Mouse (Mus musculus): ENCODE data around the gene Tmem175. TPM values are rescaled to one million over a fixed set of nuclear protein-coding genes. Genes with fewer than 3 reads are reported as not detected.

Gene Tmem175
- polyA plus RNA-seq, 1 experiment from 2014 or later = 23.4 TPM

- H3K4me3 ChIP-seq (replicated peaks) = no peak overlapping the region
- peaks cover 23% of the 10 kb centered on the region for H3K36me3 ChIP-seq
- no peak overlapping the region for H3K9ac ChIP-seq
- H3K27me3 ChIP-seq (replicated peaks) = no peaks in the 10 kb centered on the region
- H3K4me1 ChIP-seq (replicated peaks) = peaks cover 11% of the 10 kb centered on the region
- 74% methylated on average over 5 of the region's 5 CpGs for WGBS
- ATAC-seq = no peak
- no peaks in the 10 kb centered on the region for H3K9me3 ChIP-seq
- H3K4me2 ChIP-seq (replicated peaks) = no peak overlapping the region
- no peak overlapping the region for H3K27ac ChIP-seq
These were observed 27.8 kb downstream of the Tmem175 start for GRCm38 (mm10) chr5:108657406-108657805.

GRCm38 (mm10) chr5:108658611-108659010 lies 29.0 kb downstream of the Tmem175 start:
- ATAC-seq = no peak
- peaks cover 11% of the 10 kb centered on the region for H3K4me1 ChIP-seq (replicated peaks)
- no peak overlapping the region for H3K9ac ChIP-seq
- H3K27ac ChIP-seq = no peak overlapping the region
- H3K36me3 ChIP-seq = peaks cover 20% of the 10 kb centered on the region
- 0 out of 2 replicates have a peak overlapping the region, but pooled peaks have one; percentile 84 for H3K4me2 ChIP-seq (replicated peaks)
- no peaks in the 10 kb centered on the region for H3K9me3 ChIP-seq
- no peaks in the 10 kb centered on the region for H3K27me3 ChIP-seq (replicated peaks)
- 89% methylated on average over 1 of the region's 1 CpGs for WGBS
- no peak overlapping the region for H3K4me3 ChIP-seq (replicated peaks)

GRCm38 (mm10) chr5:108659698-108660631 lies 30.4 kb downstream of the Tmem175 start, which contains the start of gene Idua:
Idua (plus strand) TSS chr5:108660331.
- H3K36me3 ChIP-seq = peaks cover 7% of the 10 kb centered on the region
- peak; percentile 76 for ATAC-seq
- peak within 1 kb of the TSS; percentile 84 for H3K4me2 ChIP-seq (replicated peaks)
- no peaks in the 10 kb centered on the region for H3K27me3 ChIP-seq (replicated peaks)
- no peaks in the 10 kb centered on the region for H3K9me3 ChIP-seq
- WGBS = 10% methylated on average over 24 of the region's 24 CpGs
- H3K27ac ChIP-seq = peak within 1 kb of the TSS; percentile 40; the same call in 1 of the 2 replicates
- H3K4me3 ChIP-seq (replicated peaks) = peak within 1 kb of the TSS; percentile 77
- peak within 1 kb of the TSS; percentile 87 for H3K9ac ChIP-seq
- peaks cover 11% of the 10 kb centered on the region for H3K4me1 ChIP-seq (replicated peaks)

- H3K27me3 ChIP-seq (replicated peaks) = no peaks in the 10 kb centered on the region
- 11% methylated on average over 36 of the region's 36 CpGs for WGBS
- ATAC-seq = peak; percentile 99
- peak overlapping the region; percentile 77 for H3K4me3 ChIP-seq (replicated peaks)
- peaks cover 11% of the 10 kb centered on the region for H3K4me1 ChIP-seq (replicated peaks)
- H3K36me3 ChIP-seq = peaks cover 3% of the 10 kb centered on the region
- peak overlapping the region; percentile 40; the same call in 1 of the 2 replicates for H3K27ac ChIP-seq
- peak overlapping the region; percentile 84 for H3K4me2 ChIP-seq (replicated peaks)
- no peaks in the 10 kb centered on the region for H3K9me3 ChIP-seq
- peak overlapping the region; percentile 87 for H3K9ac ChIP-seq
These were observed 31.2 kb downstream of the Tmem175 start for GRCm38 (mm10) chr5:108660632-108661268.

- Histone ChIP-seq H3K27me3 (replicated peaks) (no peaks in the 10 kb centered on the region), H3K4me3 (replicated peaks) (no peak overlapping the region), H3K4me1 (replicated peaks) (peaks cover 11% of the 10 kb centered on the region), H3K9me3 (no peaks in the 10 kb centered on the region), H3K27ac (no peak overlapping the region), H3K36me3 (no peaks in the 10 kb centered on the region), H3K9ac (no peak overlapping the region), H3K4me2 (replicated peaks) (no peak overlapping the region)
- 77% methylated on average over 4 of the region's 4 CpGs for WGBS
- ATAC-seq = no peak
These were observed 33.2 kb downstream of the Tmem175 start for GRCm38 (mm10) chr5:108662772-108663171.

- no peaks in the 10 kb centered on the region for H3K36me3 ChIP-seq
- WGBS = 48% methylated on average over 3 of the region's 3 CpGs
- ATAC-seq = no peak
- H3K9ac ChIP-seq = no peak overlapping the region
- no peaks in the 10 kb centered on the region for H3K27me3 ChIP-seq (replicated peaks)
- H3K9me3 ChIP-seq = no peaks in the 10 kb centered on the region
- H3K27ac ChIP-seq = no peak overlapping the region
- H3K4me3 ChIP-seq (replicated peaks) = no peak overlapping the region
- no peak overlapping the region for H3K4me2 ChIP-seq (replicated peaks)
- H3K4me1 ChIP-seq (replicated peaks) = peaks cover 11% of the 10 kb centered on the region
These were observed 35.5 kb downstream of the Tmem175 start for GRCm38 (mm10) chr5:108665066-108665465.

GRCm38 (mm10) chr5:108667370-108667769 lies 37.8 kb downstream of the Tmem175 start:
- H3K4me3 ChIP-seq (replicated peaks) = no peak overlapping the region
- no peak overlapping the region for H3K9ac ChIP-seq
- peaks cover 10% of the 10 kb centered on the region for H3K4me1 ChIP-seq (replicated peaks)
- no peaks in the 10 kb centered on the region for H3K36me3 ChIP-seq
- no peak overlapping the region for H3K27ac ChIP-seq
- H3K27me3 ChIP-seq (replicated peaks) = no peaks in the 10 kb centered on the region
- WGBS = 77% methylated on average over 2 of the region's 2 CpGs
- no peak overlapping the region for H3K4me2 ChIP-seq (replicated peaks)
- no peaks in the 10 kb centered on the region for H3K9me3 ChIP-seq
- ATAC-seq = no peak

- Histone ChIP-seq H3K9ac (peak overlapping the region; percentile 78), H3K4me2 (replicated peaks) (peak overlapping the region; percentile 86), H3K4me3 (replicated peaks) (peak overlapping the region; percentile 56), H3K36me3 (peaks cover 2% of the 10 kb centered on the region; the same call in 1 of the 2 replicates), H3K9me3 (no peaks in the 10 kb centered on the region), H3K4me1 (replicated peaks) (peaks cover 10% of the 10 kb centered on the region), H3K27me3 (replicated peaks) (no peaks in the 10 kb centered on the region), H3K27ac (peak overlapping the region; percentile 83; the same call in 1 of the 2 replicates)
- WGBS = 13% methylated on average over 3 of the region's 3 CpGs
- no peak for ATAC-seq
These were observed 38.9 kb downstream of the Tmem175 start for GRCm38 (mm10) chr5:108668387-108668932.

GRCm38 (mm10) chr5:108668977-108669936 lies 39.7 kb downstream of the Tmem175 start, which contains the start of gene Dgkq:
Dgkq (minus strand) TSS chr5:108669672.
- Histone ChIP-seq H3K27ac (peak within 1 kb of the TSS; percentile 83), H3K9ac (peak within 1 kb of the TSS; percentile 78), H3K4me2 (replicated peaks) (peak within 1 kb of the TSS; percentile 86), H3K4me3 (replicated peaks) (peak within 1 kb of the TSS; percentile 56), H3K36me3 (peaks cover 4% of the 10 kb centered on the region; the same call in 1 of the 2 replicates), H3K4me1 (replicated peaks) (peaks cover 10% of the 10 kb centered on the region), H3K9me3 (no peaks in the 10 kb centered on the region), H3K27me3 (replicated peaks) (no peaks in the 10 kb centered on the region)
- WGBS = 5% methylated on average over 43 of the region's 43 CpGs
- peak; percentile 87 for ATAC-seq

GRCm38 (mm10) chr5:108669986-108670385 lies 40.4 kb downstream of the Tmem175 start:
- Histone ChIP-seq H3K4me2 (replicated peaks) (peak overlapping the region; percentile 86), H3K9ac (peak overlapping the region; percentile 78; the same call in 1 of the 2 replicates), H3K4me3 (replicated peaks) (peak overlapping the region; percentile 56), H3K4me1 (replicated peaks) (peaks cover 13% of the 10 kb centered on the region), H3K9me3 (no peaks in the 10 kb centered on the region), H3K27ac (peak overlapping the region; percentile 83; the same call in 1 of the 2 replicates), H3K27me3 (replicated peaks) (no peaks in the 10 kb centered on the region), H3K36me3 (peaks cover 4% of the 10 kb centered on the region; the same call in 1 of the 2 replicates)
- 72% methylated on average over 9 of the region's 9 CpGs for WGBS
- no peak for ATAC-seq

GRCm38 (mm10) chr5:108670785-108671184 lies 41.2 kb downstream of the Tmem175 start:
- Histone ChIP-seq H3K4me3 (replicated peaks) (no peak overlapping the region), H3K9ac (no peak overlapping the region), H3K4me1 (replicated peaks) (peaks cover 13% of the 10 kb centered on the region), H3K27me3 (replicated peaks) (no peaks in the 10 kb centered on the region), H3K4me2 (replicated peaks) (no peak overlapping the region), H3K9me3 (no peaks in the 10 kb centered on the region), H3K36me3 (peaks cover 4% of the 10 kb centered on the region; the same call in 1 of the 2 replicates), H3K27ac (no peak overlapping the region)
- ATAC-seq = 0 out of 2 replicates have a peak, but pooled peaks have one; percentile 31
